Mouse (Mus musculus) neural tube, embryonic 11.5 days (tissue): Measurements from ENCODE around the gene Zbtb17. TPM values are rescaled to one million over a fixed set of nuclear protein-coding genes. Genes with fewer than 3 reads are reported as not detected.
A peak's percentile ranks its signal among the peaks of the same experiment; 100 is the strongest.

Source experiments
- ATAC-seq: fragments of 200-750 bp; cut with Nextera tagmentation; 2 replicates; pipeline ENCODE4 v1.8.0; 2017; ENCODE audit warnings: moderate number of reproducible peaks, mild to moderate bottlenecking, moderate TSS enrichment, moderate library complexity; ENCODE audit not compliant: insufficient read depth, low FRiP score, low TSS enrichment
- DNase-seq: peaks from one replicate; pipeline ENCODE4 v3.0.0-alpha.2; 2015; ENCODE audit warnings: low spot score
- H3K27ac ChIP-seq: fragments of 300-500 bp; sonication (generic); 2 replicates; pipeline ENCODE4 v1.5.1; 2014; ENCODE audit warnings: low read depth, mild to moderate bottlenecking, low read length
- H3K27me3 ChIP-seq: fragments of 300-500 bp; sonication (generic); 2 replicates; pipeline ENCODE4 v1.6.1; 2014; ENCODE audit warnings: mild to moderate bottlenecking, low read length, mixed read lengths; ENCODE audit not compliant: control insufficient read depth, insufficient read depth
- H3K36me3 ChIP-seq: fragments of 300-500 bp; sonication (generic); 2 replicates; pipeline ENCODE4 v1.6.1; 2014; ENCODE audit warnings: mild to moderate bottlenecking, low read length, moderate library complexity, mixed read lengths; ENCODE audit not compliant: control insufficient read depth, insufficient read depth
- H3K4me1 ChIP-seq: fragments of 300-500 bp; sonication (generic); 2 replicates; pipeline ENCODE4 v1.6.1; 2014; ENCODE audit warnings: low read length, mixed read lengths; ENCODE audit not compliant: control insufficient read depth, insufficient read depth
- H3K4me2 ChIP-seq: fragments of 300-500 bp; sonication (generic); 2 replicates; pipeline ENCODE4 v1.6.1; 2014; ENCODE audit warnings: low read depth, mild to moderate bottlenecking, moderate library complexity
- H3K4me3 ChIP-seq: fragments of 300-500 bp; sonication (generic); 2 replicates; pipeline ENCODE4 v1.5.1; 2014; ENCODE audit warnings: low read depth, low read length
- H3K9ac ChIP-seq: fragments of 300-500 bp; sonication (generic); 2 replicates; pipeline ENCODE4 v1.6.1; 2014; ENCODE audit warnings: mild to moderate bottlenecking, low read length
- H3K9me3 ChIP-seq: fragments of 300-500 bp; sonication (generic); 2 replicates; pipeline ENCODE4 v1.6.1; 2016; ENCODE audit warnings: low read length; ENCODE audit not compliant: control insufficient read depth
- WGBS: fragments of 180-500 bp; shearing (Covaris S2); extraction: QIAGEN DNeasy Blood & Tissue Kit; methylation state at CpG from one replicate; pipeline ENCODE4 v1.1.7; 2014; 5-methylcytosine and 5-hydroxymethylcytosine counted together
- polyA plus RNA-seq: library from polyadenylated mRNA; unstranded; fragments of >200 nt; fragmentation: Nextera tagmentation; extraction: Ambion mirVana; gene quantifications from 2 replicates; pipeline ENCODE4 v1.2.1, GENCODE M21; 2014

The Zbtb17 gene
- polyA plus RNA-seq, 1 experiment from 2014 or later, result 48.0 TPM

GRCm38 (mm10) chr4:141430997-141431396 is 13.5 kb upstream of the Zbtb17 start:
- no peaks in the 10 kb centered on the region for H3K9me3 ChIP-seq
- no peak overlapping the region for H3K4me3 ChIP-seq
- no peaks in the 10 kb centered on the region for H3K36me3 ChIP-seq
- H3K27ac ChIP-seq, result no peak overlapping the region
- H3K4me1 ChIP-seq, result no peaks in the 10 kb centered on the region
- H3K9ac ChIP-seq, result no peak overlapping the region
- WGBS, result 53% methylated on average over 9 of the region's 9 CpGs
- ATAC-seq (no peak), DNase-seq (peak; percentile 67)
- no peak overlapping the region for H3K4me2 ChIP-seq
- no peaks in the 10 kb centered on the region for H3K27me3 ChIP-seq

- H3K27ac ChIP-seq, result no peak overlapping the region
- no peak overlapping the region for H3K4me2 ChIP-seq
- no peak overlapping the region for H3K4me3 ChIP-seq
- WGBS, result 67% methylated on average over 14 of the region's 14 CpGs
- H3K9me3 ChIP-seq, result no peaks in the 10 kb centered on the region
- DNase-seq (no peak), ATAC-seq (no peak)
- no peaks in the 10 kb centered on the region for H3K4me1 ChIP-seq
- H3K27me3 ChIP-seq, result no peaks in the 10 kb centered on the region
- no peaks in the 10 kb centered on the region for H3K36me3 ChIP-seq
- no peak overlapping the region for H3K9ac ChIP-seq
These were observed 11.8 kb upstream of the Zbtb17 start for GRCm38 (mm10) chr4:141432666-141433065.

GRCm38 (mm10) chr4:141433191-141433590 is 11.3 kb upstream of the Zbtb17 start:
- Histone ChIP-seq H3K9me3 (no peaks in the 10 kb centered on the region), H3K4me1 (no peaks in the 10 kb centered on the region), H3K36me3 (no peaks in the 10 kb centered on the region), H3K9ac (no peak overlapping the region), H3K27ac (no peak overlapping the region), H3K4me2 (no peak overlapping the region), H3K27me3 (no peaks in the 10 kb centered on the region), H3K4me3 (no peak overlapping the region)
- ATAC-seq (no peak), DNase-seq (no peak)
- 84% methylated on average over 18 of the region's 18 CpGs for WGBS

- Histone ChIP-seq H3K4me1 (no peaks in the 10 kb centered on the region), H3K4me2 (no peak within 1 kb of the TSS), H3K9me3 (no peaks in the 10 kb centered on the region), H3K36me3 (no peaks in the 10 kb centered on the region), H3K4me3 (no peak within 1 kb of the TSS), H3K27ac (no peak within 1 kb of the TSS), H3K27me3 (no peaks in the 10 kb centered on the region), H3K9ac (no peak within 1 kb of the TSS)
- 83% methylated on average over 1 of the region's 1 CpGs for WGBS
- DNase-seq (no peak), ATAC-seq (no peak)
These were observed 8.5 kb upstream of the Zbtb17 start, which contains the start of gene Srarp for GRCm38 (mm10) chr4:141435974-141436373. Gene Srarp (minus strand): TSS chr4:141436105.

- H3K36me3 ChIP-seq, result no peaks in the 10 kb centered on the region
- DNase-seq (no peak), ATAC-seq (no peak)
- H3K4me2 ChIP-seq, result no peak overlapping the region
- no peaks in the 10 kb centered on the region for H3K27me3 ChIP-seq
- H3K9me3 ChIP-seq, result no peaks in the 10 kb centered on the region
- no peak overlapping the region for H3K9ac ChIP-seq
- H3K27ac ChIP-seq, result no peak overlapping the region
- no peak overlapping the region for H3K4me3 ChIP-seq
- no peaks in the 10 kb centered on the region for H3K4me1 ChIP-seq
- WGBS, result 87% methylated on average over 12 of the region's 12 CpGs
These were observed 5.2 kb upstream of the Zbtb17 start for GRCm38 (mm10) chr4:141439083-141439803.

- Histone ChIP-seq H3K27me3 (no peaks in the 10 kb centered on the region), H3K9ac (no peak overlapping the region), H3K9me3 (no peaks in the 10 kb centered on the region), H3K4me2 (no peak overlapping the region), H3K4me1 (peaks cover 7% of the 10 kb centered on the region; the same call in 1 of the 2 replicates), H3K4me3 (no peak overlapping the region), H3K27ac (no peak overlapping the region), H3K36me3 (no peaks in the 10 kb centered on the region)
- ATAC-seq (no peak), DNase-seq (no peak)
These were observed 3.6 kb upstream of the Zbtb17 start for GRCm38 (mm10) chr4:141440877-141441276.

- WGBS, result 51% methylated on average over 11 of the region's 11 CpGs
- ATAC-seq (no peak), DNase-seq (no peak)
- H3K9ac ChIP-seq, result peak overlapping the region; percentile 98
- no peak overlapping the region for H3K27ac ChIP-seq
- no peaks in the 10 kb centered on the region for H3K27me3 ChIP-seq
- H3K4me2 ChIP-seq, result peak overlapping the region; percentile 37
- peaks cover 2% of the 10 kb centered on the region for H3K36me3 ChIP-seq
- peaks cover 10% of the 10 kb centered on the region; the same call in 1 of the 2 replicates for H3K4me1 ChIP-seq
- H3K4me3 ChIP-seq, result peak overlapping the region; percentile 99
- no peaks in the 10 kb centered on the region for H3K9me3 ChIP-seq
These were observed 619 bp upstream of the Zbtb17 start for GRCm38 (mm10) chr4:141443641-141444429.

- Histone ChIP-seq H3K4me3 (peak overlapping the region; percentile 99), H3K36me3 (peaks cover 6% of the 10 kb centered on the region), H3K9me3 (no peaks in the 10 kb centered on the region), H3K9ac (peak overlapping the region; percentile 98), H3K4me2 (peak overlapping the region; percentile 89), H3K27me3 (no peaks in the 10 kb centered on the region), H3K27ac (0 out of 2 replicates have a peak overlapping the region, but pooled peaks have one; percentile 86), H3K4me1 (peaks cover 10% of the 10 kb centered on the region; the same call in 1 of the 2 replicates)
- no peak for DNase-seq
- 17% methylated on average over 14 of the region's 14 CpGs for WGBS
- peak; percentile 21; the same call in 1 of the 2 replicates for ATAC-seq
These were observed 870 bp downstream of the Zbtb17 start for GRCm38 (mm10) chr4:141445328-141445720.
